Mouse (Mus musculus) ZHBTc4 (cell line): ENCODE results near the gene Adamts14.
A peak's percentile ranks its signal among the peaks of the same experiment; 100 is the strongest.

ENCODE experiments used
- DNase-seq: peaks from one replicate; pipeline ENCODE4 v3.0.0-alpha.2; 2011; ENCODE audit warnings: low read depth, low spot score

Gene Adamts14

DNA sequence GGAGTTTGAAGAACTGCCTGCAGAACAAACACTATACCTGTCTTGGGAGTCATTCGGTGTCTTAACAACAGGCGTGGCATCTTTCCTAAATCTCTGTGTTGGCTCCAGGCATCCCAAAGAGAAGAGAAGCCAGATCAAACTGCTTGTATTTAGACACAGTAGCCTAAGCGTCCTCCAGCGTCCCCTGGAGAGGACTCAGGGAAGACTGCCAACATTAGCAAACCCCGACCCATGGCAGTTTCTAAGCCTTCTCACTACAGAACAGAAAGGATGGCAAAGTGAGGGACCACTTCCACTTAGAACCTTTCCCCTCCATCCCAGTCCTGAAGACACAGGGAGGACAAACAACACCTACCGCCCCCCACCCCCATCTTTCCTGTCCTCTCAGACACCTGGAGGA, 93.3 kb downstream of the Adamts14 start:
- no peak for DNase-seq

DNA sequence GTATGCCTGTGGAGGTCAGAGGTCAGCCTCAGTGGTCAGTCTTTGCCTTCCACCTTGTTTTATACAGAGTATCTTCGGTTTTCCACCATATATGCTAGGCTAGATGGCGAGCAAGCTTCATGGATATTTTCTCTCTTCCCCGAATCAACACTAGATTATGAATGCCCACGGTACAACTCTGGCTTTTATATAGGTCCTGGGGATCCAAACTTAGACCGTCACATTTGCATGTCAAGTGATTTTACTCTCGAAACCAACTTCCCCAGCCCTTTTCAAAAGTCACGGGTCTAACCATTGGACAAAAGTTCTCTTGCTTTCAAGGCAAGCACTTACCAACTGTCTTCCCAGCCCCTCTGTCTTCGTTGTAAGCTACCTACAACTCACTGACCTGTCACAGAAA, 94.6 kb downstream of the Adamts14 start:
- DNase-seq, result no peak

DNA sequence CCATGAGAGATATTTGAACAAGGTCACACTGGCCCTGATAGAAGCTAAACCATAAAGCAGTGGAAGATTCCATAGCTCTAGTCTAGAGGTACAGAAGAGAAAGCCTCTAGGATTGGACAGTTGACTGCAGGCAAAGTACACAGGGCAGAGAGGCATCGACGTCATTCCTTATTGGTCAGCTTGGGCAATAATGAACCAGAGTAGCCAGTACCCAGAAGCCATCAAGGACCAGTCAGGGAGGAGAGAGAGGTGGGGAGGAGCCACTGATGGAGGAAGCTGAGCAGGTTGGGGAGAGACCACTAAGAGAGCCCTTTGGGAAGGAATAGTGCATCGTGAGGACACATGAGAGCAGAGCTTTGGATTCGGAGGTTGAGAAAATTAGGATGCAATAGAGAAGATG, 95.5 kb downstream of the Adamts14 start:
- no peak for DNase-seq

DNA sequence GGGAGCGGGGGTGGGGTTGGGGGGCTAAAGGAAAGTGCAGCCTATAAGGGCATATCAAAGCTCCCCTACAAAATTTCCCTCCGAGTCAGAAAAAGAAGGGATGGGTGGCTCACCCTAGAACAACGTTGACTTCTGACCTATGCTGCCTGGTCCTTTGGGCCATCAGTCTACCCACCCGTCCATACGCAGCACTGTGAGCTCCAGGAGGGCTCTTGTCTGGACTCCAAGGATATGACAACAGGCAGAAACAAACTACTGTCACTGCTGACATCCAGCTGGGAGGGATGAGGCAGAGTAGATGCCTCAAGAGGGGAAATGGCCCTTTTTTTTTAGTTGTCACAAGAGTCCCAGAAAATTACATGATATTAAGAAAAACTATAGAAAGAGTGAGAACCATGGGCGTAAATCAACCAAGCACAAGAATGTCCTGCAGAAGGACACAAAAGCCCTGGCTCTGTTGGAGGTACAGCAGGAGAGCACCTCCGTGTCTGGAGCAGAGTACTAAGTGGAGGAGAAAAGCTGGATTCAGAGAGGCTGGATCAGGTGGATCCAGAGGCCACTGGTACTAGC, 96.9 kb downstream of the Adamts14 start:
- no peak for DNase-seq

DNA sequence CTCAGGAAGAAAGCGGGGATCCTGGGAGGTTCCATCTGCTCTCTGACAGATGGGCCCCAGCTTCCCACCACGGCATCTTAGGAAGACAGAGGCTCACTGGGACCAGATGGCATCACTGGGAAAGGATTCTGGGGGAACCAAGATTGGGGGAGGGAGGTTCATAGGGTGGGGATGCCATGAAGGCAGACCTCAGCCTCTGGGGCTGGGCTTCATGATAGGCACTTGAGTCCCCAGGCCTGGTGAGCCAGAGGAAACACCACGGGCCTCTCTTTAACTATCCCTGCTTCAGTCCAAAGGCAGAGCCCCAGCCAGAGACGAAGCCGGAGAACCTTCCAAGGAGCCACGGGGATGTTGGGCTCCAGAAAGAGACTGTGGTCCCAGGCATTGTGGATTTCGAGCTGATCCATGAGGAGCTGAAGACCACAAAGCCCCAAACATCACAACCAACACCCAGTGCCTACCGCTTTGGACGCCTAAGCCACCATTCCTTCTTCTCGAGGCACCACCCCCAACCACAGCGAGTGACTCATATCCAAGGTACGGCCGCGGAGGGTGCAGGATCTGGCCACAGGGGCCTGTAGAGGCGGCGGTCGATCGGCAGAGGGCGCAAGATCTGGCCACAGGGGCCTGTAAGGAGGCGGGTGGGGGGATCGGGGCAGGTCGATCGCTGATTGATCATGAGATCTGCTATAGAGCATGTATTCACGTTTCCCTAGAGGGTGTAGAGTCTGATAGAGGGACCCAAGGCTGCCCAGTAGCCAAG, 97.6 kb downstream of the Adamts14 start:
- DNase-seq, result peak; percentile 88

DNA sequence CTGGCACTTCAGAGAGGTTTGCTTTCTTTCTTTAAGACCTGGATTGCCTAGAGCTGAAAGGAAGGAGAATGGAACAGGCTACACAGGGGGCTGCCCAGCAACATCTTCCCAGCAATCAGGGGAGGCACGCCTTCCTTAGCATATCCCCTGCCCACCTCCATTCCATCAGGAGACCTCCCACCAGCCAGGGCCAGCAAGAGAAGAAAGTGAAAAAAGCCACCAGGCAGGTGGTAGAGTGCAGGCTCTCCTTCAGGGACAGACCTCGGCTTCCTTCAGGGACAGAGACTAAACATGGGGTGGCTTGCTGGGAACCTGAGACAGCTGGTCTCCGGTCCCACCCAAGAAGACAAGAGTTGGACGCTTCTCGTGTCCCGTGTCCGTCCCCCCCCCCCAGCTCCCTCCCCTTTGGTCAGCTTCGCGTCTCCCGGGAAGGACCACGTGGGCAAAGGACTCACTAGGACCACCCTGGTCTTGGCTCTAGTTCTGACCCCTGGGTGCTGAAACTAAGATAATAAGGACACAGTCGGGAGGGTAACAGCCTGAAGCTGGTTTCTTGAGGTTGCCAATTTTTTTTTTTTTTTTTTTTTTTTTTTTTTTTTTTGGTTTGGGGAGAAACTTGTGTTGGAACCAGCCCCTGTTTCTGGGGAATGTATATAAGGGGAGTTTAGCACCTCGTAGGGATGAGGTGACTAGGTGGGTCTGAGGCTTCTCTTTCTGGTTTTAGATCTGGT, 98.4 kb downstream of the Adamts14 start:
- no peak for DNase-seq

DNA sequence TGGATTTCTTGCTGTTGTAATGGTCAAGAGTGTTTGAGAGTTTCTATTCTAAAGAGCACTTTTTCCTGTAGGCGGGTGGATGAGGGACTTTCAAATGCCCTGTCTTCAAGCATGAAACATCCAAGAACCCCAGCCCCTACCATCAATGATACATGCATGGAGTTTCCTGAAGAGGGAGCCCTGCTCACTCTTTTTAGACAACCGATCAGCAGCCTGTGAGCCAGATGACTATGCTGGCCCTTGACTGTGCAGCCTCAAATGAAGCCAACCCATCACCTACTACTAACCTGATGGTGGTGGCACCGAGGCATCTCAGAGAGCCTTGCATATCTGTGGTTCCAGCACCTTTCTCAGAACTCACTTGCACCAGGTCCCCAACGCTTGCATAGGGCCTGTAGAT, 100.7 kb downstream of the Adamts14 start:
- peak; percentile 33 for DNase-seq

DNA sequence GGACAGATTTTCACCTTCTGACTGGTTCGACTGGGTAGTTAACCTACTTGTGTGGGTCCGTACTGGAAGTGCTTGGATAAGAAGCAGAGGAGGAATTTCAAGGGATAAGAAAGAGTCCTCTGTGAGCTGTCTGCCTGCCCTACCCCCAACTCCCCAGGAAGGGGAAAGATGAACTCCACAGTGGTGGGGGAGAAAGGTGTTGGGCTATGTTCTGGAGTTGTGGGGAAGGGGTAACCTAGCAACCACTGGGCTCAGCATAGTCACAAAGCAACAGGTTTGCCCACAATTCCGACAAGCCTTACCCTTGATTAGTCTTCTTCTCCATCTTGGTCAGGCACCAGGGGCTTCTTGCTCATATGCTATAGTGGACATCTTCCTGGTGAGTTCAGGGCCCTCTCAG, 101.6 kb downstream of the Adamts14 start, which contains the start of gene Tbata:
TSS of gene Tbata (plus strand) at position 301 of the 400 bp plus-strand sequence.
- no peak for DNase-seq

DNA sequence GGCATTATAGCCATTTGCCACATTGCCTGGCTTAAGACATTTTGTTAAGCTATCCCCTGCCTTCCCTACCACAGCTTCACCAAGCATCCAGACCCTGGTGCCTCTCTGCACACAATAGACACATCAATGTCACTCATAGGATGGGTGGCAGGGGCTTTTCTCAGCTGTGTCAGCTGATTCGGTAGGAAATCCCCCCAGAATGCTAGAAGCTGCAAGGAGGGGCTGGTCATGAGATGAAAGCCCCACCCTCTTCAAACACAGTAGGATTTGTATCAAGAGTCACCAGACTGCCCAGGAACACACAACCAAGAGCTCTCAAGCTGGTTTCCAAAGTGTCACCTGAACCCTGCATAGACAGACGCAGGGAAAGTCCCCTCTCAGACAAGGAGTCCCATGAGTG, 104.8 kb downstream of the Adamts14 start:
- no peak for DNase-seq

DNA sequence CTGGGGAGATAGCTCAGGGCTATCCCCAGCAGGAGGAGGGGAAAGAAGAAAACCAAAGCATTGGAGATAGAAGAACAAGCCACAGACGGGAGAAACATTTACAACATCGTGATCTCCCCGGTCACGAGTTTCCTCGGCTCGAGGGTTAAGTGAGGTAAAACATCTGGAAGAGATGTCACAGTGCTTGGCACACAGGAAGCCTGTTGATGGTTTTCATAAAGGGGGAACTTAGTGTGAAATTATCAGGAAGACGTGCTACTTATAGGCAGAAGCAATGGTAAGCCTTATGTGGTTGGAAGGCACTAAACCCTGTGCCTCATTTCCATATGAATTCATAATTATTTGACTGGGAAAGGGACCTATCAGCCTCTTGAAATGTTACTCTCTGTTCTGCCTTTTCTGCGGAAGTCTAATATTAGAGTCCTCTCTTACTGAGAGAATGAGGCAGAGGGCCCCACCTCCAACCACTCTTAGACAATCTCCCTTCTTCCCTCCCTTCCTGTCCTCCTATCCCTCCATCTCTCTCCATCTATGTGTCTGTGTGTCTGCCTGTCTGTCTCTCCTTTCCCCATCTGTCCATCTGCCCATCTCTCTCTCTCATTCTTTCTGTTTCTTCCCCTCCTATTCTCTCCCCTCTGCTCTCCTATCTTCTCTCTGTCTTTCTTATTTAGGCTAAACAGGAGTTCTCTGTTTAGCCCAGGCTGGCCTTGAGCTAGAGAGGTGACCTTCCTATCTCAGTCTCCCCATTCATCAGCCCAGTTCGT, 105.7 kb downstream of the Adamts14 start:
- DNase-seq, result no peak

DNA sequence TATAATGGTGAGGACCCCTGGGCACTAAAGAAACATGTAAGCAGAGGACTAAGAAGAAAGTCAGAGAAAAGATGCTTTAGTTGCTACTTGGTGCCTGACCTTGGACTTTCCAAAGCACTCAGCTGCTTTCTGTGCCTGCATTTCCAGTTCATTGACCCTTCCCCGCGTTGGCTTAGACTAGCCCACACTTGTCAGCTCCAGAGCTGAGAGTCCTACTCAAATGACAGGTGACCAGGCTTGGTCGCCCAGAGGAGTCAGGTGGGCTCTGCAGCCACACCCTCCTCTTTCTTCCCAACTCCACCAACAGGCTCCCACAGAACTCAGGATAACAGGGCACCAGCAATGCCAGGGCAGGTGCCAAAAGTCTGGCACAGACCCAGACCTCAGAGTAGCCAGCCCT, 110.9 kb downstream of the Adamts14 start:
- peak; percentile 11 for DNase-seq

DNA sequence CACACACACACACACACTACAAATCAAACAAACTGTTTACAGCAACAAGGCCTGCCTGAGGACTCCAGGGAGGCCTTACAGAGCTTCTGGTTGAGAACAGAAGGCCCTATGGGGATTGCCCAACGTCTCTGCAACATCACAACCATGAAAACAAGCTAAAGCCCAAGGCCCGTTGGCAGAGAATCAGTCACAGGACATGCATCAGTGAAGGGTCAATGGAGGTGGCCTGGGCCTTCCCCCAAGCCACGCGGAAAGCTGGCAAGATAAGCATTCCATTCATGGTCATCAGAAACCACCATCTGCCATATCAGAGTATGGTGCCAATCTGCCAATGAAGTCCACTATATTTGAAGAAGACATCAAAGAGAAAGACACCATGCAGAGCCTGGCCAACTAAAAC, 112.6 kb downstream of the Adamts14 start:
- no peak for DNase-seq

DNA sequence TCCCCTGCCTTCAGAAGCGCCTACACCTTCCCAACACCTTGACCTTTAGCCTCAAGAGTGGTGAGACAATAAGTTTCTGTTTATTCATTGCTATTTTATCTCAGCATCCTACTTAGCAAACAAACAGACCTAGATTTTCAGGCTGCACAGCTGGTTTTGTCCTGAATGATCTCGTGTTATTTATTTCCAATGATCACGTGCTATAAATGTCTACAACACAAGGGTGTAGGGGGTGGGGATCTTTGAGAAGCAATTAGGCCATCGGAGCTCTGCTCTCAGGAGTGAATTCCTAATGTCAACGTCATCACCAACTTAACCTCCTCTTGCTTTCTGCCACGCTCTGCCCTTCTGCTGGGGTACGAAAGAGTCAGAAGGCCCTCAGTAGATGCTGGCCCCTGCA, 113.1 kb downstream of the Adamts14 start:
- DNase-seq, result no peak

DNA sequence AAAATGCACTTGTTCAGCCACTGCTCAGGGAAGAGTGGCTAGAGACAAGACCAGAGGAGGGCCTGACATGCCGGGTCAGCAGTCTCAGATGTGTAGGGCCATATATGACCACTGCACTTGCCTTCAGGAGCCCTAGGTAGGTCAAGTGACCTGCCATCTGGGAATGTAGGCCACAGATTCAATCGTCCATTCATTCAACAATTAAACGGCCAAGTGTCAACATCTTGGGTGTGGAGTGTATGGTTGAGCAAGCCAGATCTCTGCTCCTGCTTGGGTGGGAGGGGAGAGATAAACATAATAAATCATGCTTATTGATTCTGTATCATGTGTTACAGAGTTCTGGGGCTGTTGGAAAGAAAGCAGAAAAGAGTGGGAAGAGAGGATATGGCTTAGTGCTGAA, 114.6 kb downstream of the Adamts14 start:
- DNase-seq, result no peak

DNA sequence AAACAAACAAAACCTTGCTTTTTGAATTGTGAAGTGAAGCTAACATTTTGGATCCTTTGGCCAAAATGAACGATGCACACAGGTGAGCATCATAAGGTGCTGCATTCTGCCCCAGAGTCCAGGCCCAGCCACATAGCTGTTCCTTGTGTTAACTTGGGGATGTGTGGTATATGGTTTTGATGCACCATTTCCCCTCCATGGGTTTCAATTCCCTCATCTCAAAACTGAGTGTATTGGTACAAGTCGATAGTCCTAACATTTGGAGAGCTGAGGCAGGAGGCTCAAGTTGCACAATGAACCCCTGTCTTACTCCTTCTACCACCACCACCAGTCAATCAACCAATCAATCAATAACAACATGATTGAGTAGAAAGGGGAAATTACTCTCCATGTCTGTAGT, 116.8 kb downstream of the Adamts14 start:
- no peak for DNase-seq

DNA sequence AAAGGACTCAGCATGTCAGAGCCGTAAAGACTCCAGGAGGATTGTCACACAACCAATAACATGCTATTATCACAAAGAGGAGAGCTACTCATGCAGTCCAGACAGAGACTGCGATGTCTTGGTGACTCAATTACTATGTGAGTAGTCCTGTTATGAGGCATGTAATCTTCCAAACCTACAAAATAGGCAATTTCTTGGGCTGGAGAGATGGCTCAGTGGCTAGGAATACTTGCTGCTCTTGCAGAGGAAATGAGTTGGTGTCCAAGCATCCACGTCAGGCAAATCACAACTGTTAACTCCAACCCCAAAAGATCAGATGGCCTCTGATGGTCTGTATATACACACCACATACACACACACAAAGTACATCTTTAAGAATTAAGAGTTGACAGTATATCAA, 117.6 kb downstream of the Adamts14 start:
- no peak for DNase-seq

DNA sequence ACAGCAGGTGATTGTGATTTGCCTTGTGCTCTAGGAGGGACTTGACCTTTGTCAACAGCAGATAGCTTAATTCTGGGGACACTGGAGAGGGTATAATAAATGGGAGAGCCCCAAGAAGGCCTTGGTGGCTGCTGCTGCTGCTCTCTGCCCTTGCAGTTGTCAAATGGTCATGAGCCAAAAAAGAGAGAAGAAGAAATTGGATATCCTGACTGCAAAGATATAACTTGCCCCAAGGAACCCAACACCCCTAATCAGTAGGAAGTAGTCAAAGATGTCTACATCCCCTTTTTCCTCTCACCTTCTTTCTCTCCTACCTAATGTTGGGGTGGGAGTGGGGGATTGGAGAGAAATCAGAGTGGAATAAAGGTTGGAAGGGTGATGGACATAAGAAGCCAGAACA, 121.1 kb downstream of the Adamts14 start:
- DNase-seq, result no peak

DNA sequence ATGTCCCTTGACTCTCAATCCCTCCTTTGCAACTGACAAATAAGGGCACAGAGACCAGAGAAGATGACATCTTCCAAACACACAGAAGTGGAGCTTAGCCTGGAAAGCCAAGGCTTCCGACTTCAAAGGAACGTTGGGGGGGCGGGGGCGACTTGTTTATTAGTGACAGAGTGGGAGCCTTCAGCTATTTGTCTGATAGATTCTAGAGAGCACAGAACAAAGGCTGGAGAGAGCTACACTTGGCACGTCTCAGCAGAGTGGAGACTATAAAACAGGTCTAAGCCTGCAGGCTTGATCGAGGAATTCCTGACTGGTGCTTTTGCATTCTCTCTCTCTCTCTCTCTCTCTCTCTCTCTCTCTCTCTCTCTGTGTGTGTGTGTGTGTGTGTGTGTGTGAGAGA, 122.6 kb downstream of the Adamts14 start:
- DNase-seq, result no peak

DNA sequence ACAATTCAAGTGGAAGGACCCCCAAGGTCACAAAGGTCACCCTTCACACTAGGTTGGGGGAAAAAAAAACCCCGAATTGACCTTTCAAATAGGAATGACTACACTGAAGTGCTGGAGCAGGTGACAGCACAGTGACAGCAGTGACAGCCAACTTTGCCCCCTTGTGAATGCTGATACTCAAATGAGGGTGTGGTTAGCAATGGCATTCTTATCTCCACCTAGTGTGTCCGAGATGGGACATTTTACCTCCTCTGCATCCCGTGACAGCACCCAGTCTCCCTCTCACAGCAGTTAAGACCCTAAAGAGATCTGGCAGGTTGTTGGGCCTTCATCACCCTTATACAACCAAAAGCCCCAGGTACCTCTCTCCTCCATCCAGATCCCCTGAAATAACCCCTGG, 123.8 kb downstream of the Adamts14 start:
- no peak for DNase-seq

DNA sequence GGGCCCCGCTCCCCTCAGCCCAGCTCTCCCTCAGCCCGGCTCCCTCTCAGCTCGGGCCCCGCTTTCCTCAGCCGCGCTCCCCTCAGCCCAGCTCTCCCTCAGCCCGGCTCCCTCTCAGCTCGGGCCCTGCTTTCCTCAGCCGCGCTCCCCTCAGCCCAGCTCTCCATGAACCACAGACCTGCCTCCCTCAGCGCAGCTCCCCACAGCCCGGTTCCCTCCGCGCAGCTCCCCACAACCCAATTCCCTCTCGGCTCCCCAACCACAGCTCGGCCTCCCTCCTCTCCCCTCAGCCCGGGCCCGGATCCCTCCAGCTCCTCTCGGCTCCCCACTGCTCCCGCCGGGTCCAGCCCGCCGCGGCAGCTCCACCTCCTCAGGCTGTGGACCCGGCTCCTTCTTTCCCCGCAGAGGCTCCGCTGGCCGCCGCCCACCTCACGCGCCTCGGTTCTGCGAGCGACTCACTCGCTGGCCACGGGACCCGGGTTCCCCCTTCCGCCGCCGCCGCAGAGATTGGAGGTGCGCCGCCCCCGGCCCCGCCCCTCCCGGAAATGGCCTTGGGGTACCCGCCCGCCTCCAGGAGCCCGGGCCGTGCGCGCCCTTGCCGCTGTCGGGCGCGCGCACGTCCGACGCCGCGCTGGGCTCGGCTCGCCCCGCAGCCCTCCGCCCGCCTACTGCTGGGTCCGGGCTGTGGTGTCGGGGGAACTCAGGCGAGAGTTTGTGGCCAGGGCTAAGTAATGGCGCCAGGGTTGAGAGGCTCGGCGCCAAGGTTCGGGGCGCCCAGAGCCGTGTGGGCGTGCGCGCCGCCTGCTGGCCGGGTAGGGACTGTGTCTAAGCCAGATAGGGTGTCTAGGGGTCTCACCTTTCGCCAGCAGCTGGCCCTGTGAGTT, 125.8 kb downstream of the Adamts14 start, which contains the start of gene Sgpl1:
TSS of gene Sgpl1 (minus strand) at position 547 of the 884 bp plus-strand sequence.
- peak; percentile 96 for DNase-seq
